Mouse (Mus musculus) intestine, postnatal 0 days (tissue): ENCODE measurements around the gene Plekhh2. TPM values are rescaled to one million over a fixed set of nuclear protein-coding genes. Genes with fewer than 3 reads are reported as not detected.

Source experiments
- ATAC-seq: fragments of 200-750 bp; cut with Nextera tagmentation; 2 replicates; pipeline ENCODE4 v1.8.0; 2017; ENCODE audit warnings: mild to moderate bottlenecking, moderate TSS enrichment, moderate library complexity
- H3K27ac ChIP-seq: fragments of 300-500 bp; sonication (generic); 2 replicates; pipeline ENCODE4 v1.5.1; 2014; ENCODE audit warnings: mild to moderate bottlenecking, low read depth, low read length, moderate library complexity
- H3K27me3 ChIP-seq: fragments of 300-500 bp; sonication (generic); replicated peaks from 2 replicates; pipeline ENCODE4 v1.6.1; 2014; ENCODE audit warnings: low read length, mixed read lengths; ENCODE audit not compliant: control insufficient read depth, insufficient read depth
- H3K36me3 ChIP-seq: fragments of 300-500 bp; sonication (generic); 2 replicates; pipeline ENCODE4 v1.6.1; 2014; ENCODE audit warnings: mild to moderate bottlenecking, moderate library complexity; ENCODE audit not compliant: control insufficient read depth, insufficient read depth
- H3K4me1 ChIP-seq: fragments of 300-500 bp; sonication (generic); replicated peaks from 2 replicates; pipeline ENCODE4 v1.6.1; 2014; ENCODE audit warnings: antibody characterized with exemption, low read length, mixed read lengths; ENCODE audit not compliant: control insufficient read depth, insufficient read depth
- H3K4me2 ChIP-seq: fragments of 300-500 bp; sonication (generic); replicated peaks from 2 replicates; pipeline ENCODE4 v1.6.1; 2014; ENCODE audit warnings: low read depth, mild to moderate bottlenecking, moderate library complexity
- H3K4me3 ChIP-seq: fragments of 300-500 bp; sonication (generic); 2 replicates; pipeline ENCODE4 v1.5.1; 2014; ENCODE audit warnings: low read depth, low read length
- H3K9ac ChIP-seq: fragments of 300-500 bp; sonication (generic); 2 replicates; pipeline ENCODE4 v1.6.1; 2014; ENCODE audit warnings: mild to moderate bottlenecking, low read depth, low read length
- H3K9me3 ChIP-seq: fragments of 300-500 bp; sonication (generic); 2 replicates; pipeline ENCODE4 v1.6.1; 2016; ENCODE audit warnings: mixed run types; ENCODE audit not compliant: control insufficient read depth
- CTCF ChIP-seq: sonication (generic); IDR thresholded peaks from 2 replicates; pipeline ENCODE4 v1.5.1; 2016; ENCODE audit warnings: low read depth, mild to moderate bottlenecking, control low read depth, antibody characterized with exemption, moderate library complexity
- WGBS: fragments of 180-500 bp; shearing (Covaris S2); extraction: QIAGEN DNeasy Blood & Tissue Kit; methylation state at CpG from one replicate; pipeline ENCODE4 v1.1.7; 2014; 5-methylcytosine and 5-hydroxymethylcytosine counted together
- polyA plus RNA-seq: library from polyadenylated mRNA; unstranded; fragments of >200 nt; fragmentation: Nextera tagmentation; extraction: Ambion mirVana; gene quantifications from 2 replicates; pipeline ENCODE4 v1.2.1, GENCODE M21; 2015

The Plekhh2 gene
- polyA plus RNA-seq, 1 experiment from 2014 or later: 2.8 TPM

- H3K4me2 ChIP-seq: no peak overlapping the region
- H3K36me3 ChIP-seq: no peaks in the 10 kb centered on the region; the same call in 1 of the 2 replicates
- no peaks in the 10 kb centered on the region for H3K27me3 ChIP-seq
- H3K4me3 ChIP-seq: no peak overlapping the region
- 0 out of 2 replicates have a peak, but pooled peaks cover under 1% of the 10 kb centered on the region for H3K4me1 ChIP-seq
- H3K27ac ChIP-seq: no peak overlapping the region
- no peaks in the 10 kb centered on the region for H3K9me3 ChIP-seq
- no peak overlapping the region for H3K9ac ChIP-seq
- no peak for ATAC-seq
- no peak for TF ChIP-seq CTCF
- WGBS: 90% methylated on average over 6 of the region's 6 CpGs
Observed at GRCm38 (mm10) chr17:84631836-84632235, 120.1 kb downstream of the Plekhh2 start.

GRCm38 (mm10) chr17:84633443-84633842 lies 121.7 kb downstream of the Plekhh2 start:
- Histone ChIP-seq H3K27me3 (no peaks in the 10 kb centered on the region), H3K27ac (no peak overlapping the region), H3K4me3 (no peak overlapping the region), H3K4me1 (no peaks in the 10 kb centered on the region), H3K4me2 (no peak overlapping the region), H3K9me3 (no peaks in the 10 kb centered on the region), H3K36me3 (no peaks in the 10 kb centered on the region; the same call in 1 of the 2 replicates), H3K9ac (no peak overlapping the region)
- ATAC-seq: no peak
- 79% methylated on average over 13 of the region's 13 CpGs for WGBS
- no peak for TF ChIP-seq CTCF

GRCm38 (mm10) chr17:84636328-84636727 lies 124.6 kb downstream of the Plekhh2 start:
- Histone ChIP-seq H3K4me1 (no peaks in the 10 kb centered on the region), H3K4me3 (no peak overlapping the region), H3K4me2 (no peak overlapping the region), H3K27ac (no peak overlapping the region), H3K36me3 (no peaks in the 10 kb centered on the region; the same call in 1 of the 2 replicates), H3K9ac (no peak overlapping the region), H3K27me3 (no peaks in the 10 kb centered on the region), H3K9me3 (no peaks in the 10 kb centered on the region)
- no peak for ATAC-seq
- no peak for TF ChIP-seq CTCF
- 67% methylated on average over 8 of the region's 8 CpGs for WGBS

GRCm38 (mm10) chr17:84637971-84638370 lies 126.3 kb downstream of the Plekhh2 start:
- H3K9me3 ChIP-seq: no peaks in the 10 kb centered on the region
- H3K27ac ChIP-seq: no peak overlapping the region
- no peak overlapping the region for H3K4me2 ChIP-seq
- H3K36me3 ChIP-seq: no peaks in the 10 kb centered on the region; the same call in 1 of the 2 replicates
- no peak overlapping the region for H3K9ac ChIP-seq
- no peak overlapping the region for H3K4me3 ChIP-seq
- no peaks in the 10 kb centered on the region for H3K27me3 ChIP-seq
- no peak for TF ChIP-seq CTCF
- no peak for ATAC-seq
- no peaks in the 10 kb centered on the region for H3K4me1 ChIP-seq
- WGBS: 83% methylated on average over 6 of the region's 6 CpGs

- no peak for ATAC-seq
- no peaks in the 10 kb centered on the region for H3K36me3 ChIP-seq
- no peaks in the 10 kb centered on the region for H3K9me3 ChIP-seq
- 81% methylated on average over 10 of the region's 10 CpGs for WGBS
- H3K4me1 ChIP-seq: no peaks in the 10 kb centered on the region
- H3K9ac ChIP-seq: no peak overlapping the region
- no peak for TF ChIP-seq CTCF
- H3K27me3 ChIP-seq: no peaks in the 10 kb centered on the region
- H3K4me2 ChIP-seq: no peak overlapping the region
- H3K27ac ChIP-seq: no peak overlapping the region
- H3K4me3 ChIP-seq: no peak overlapping the region
Observed at GRCm38 (mm10) chr17:84639796-84640378, 128.2 kb downstream of the Plekhh2 start.

- no peak overlapping the region for H3K9ac ChIP-seq
- H3K9me3 ChIP-seq: no peaks in the 10 kb centered on the region
- 44% methylated on average over 3 of the region's 3 CpGs for WGBS
- H3K36me3 ChIP-seq: no peaks in the 10 kb centered on the region
- no peak for ATAC-seq
- no peak overlapping the region for H3K4me2 ChIP-seq
- no peak overlapping the region for H3K4me3 ChIP-seq
- peak; percentile 91 for TF ChIP-seq CTCF
- H3K27ac ChIP-seq: no peak overlapping the region
- H3K4me1 ChIP-seq: peaks cover 1% of the 10 kb centered on the region; the same call in 1 of the 2 replicates
- no peaks in the 10 kb centered on the region for H3K27me3 ChIP-seq
Observed at GRCm38 (mm10) chr17:84641893-84642292, 130.2 kb downstream of the Plekhh2 start.
